Mouse (Mus musculus): ENCODE data around the gene Rex1bd.

Rex1bd gene

GRCm38 (mm10) chr8:70506328-70507026 lies at the start of gene Rex1bd:
Gene Rex1bd (minus strand): TSS chr8:70506752.
- DNase-seq, result peak; percentile 94 to 97

- no peak for DNase-seq
Measured at GRCm38 (mm10) chr8:70555079-70555747, 48.7 kb upstream of the Rex1bd start.

GRCm38 (mm10) chr8:70553740-70554139 lies 47.2 kb upstream of the Rex1bd start:
- peak; percentile 78 to 84 for DNase-seq

- DNase-seq, result no peak
Measured at GRCm38 (mm10) chr8:70552836-70553235, 46.3 kb upstream of the Rex1bd start.

- no peak for DNase-seq
Measured at GRCm38 (mm10) chr8:70551558-70552161, 45.1 kb upstream of the Rex1bd start.

GRCm38 (mm10) chr8:70549412-70550184 lies 43.0 kb upstream of the Rex1bd start:
- no peak for DNase-seq

GRCm38 (mm10) chr8:70547762-70548161 lies 41.2 kb upstream of the Rex1bd start:
- DNase-seq, result no peak

- DNase-seq, result no peak
Measured at GRCm38 (mm10) chr8:70546412-70546811, 39.9 kb upstream of the Rex1bd start.

GRCm38 (mm10) chr8:70544200-70544687 lies 37.7 kb upstream of the Rex1bd start:
- DNase-seq, result no peak

GRCm38 (mm10) chr8:70541081-70541480 lies 34.5 kb upstream of the Rex1bd start:
- no peak for DNase-seq

GRCm38 (mm10) chr8:70540507-70541071 lies 34.0 kb upstream of the Rex1bd start:
- no peak for DNase-seq

GRCm38 (mm10) chr8:70540013-70540506 lies 33.5 kb upstream of the Rex1bd start:
- DNase-seq, result no peak

- peak; percentile 98 to 99 for DNase-seq
Measured at GRCm38 (mm10) chr8:70539077-70539813, 32.7 kb upstream of the Rex1bd start, which contains the start of gene Ell. Gene Ell (plus strand): TSS chr8:70539457.

- peak; percentile 99 to 100 for DNase-seq
Measured at GRCm38 (mm10) chr8:70538633-70539076, 32.1 kb upstream of the Rex1bd start.

- peak in 1 of 2 experiments; percentile 49 for DNase-seq
Measured at GRCm38 (mm10) chr8:70538024-70538579, 31.6 kb upstream of the Rex1bd start.

GRCm38 (mm10) chr8:70535701-70536100 lies 29.1 kb upstream of the Rex1bd start:
- DNase-seq, result no peak

- DNase-seq, result no peak
Measured at GRCm38 (mm10) chr8:70535221-70535620, 28.7 kb upstream of the Rex1bd start.

- no peak for DNase-seq
Measured at GRCm38 (mm10) chr8:70534281-70534680, 27.7 kb upstream of the Rex1bd start.

- no peak for DNase-seq
Measured at GRCm38 (mm10) chr8:70530314-70530713, 23.8 kb upstream of the Rex1bd start.

GRCm38 (mm10) chr8:70529741-70530161 lies 23.2 kb upstream of the Rex1bd start:
- DNase-seq, result no peak

- no peak for DNase-seq
Measured at GRCm38 (mm10) chr8:70529299-70529698, 22.7 kb upstream of the Rex1bd start.

Data from cerebellum, adult 18-20 months (tissue).